In genomic region chr2:96714561-96714960, GRCm38 (mm10) we compare ENCODE assay signal across 18 mouse cellular contexts.
DNase-seq lines count a peak whose midpoint lies in the region; ATAC-seq and TF ChIP-seq lines count a peak whose summit lies in the region.
"Had no signal": no experiment of that assay in that cellular context is flagged by ENCODE, and none has a peak within 500 bp of the region (broad histone marks: within the 10 kb centered on the region; RNA-seq: fewer than 3 reads in every experiment).

No protein-coding gene starts in this region.

- H3K4me3 ChIP-seq in cerebellum, adult 2 months (replicated peaks; ENCODE audit: insufficient read depth, low read depth, low read length): no peak overlapping the region
- H3K4me3 ChIP-seq: embryonic facial prominence, embryonic 12.5 days; liver, embryonic 15.5 days had no signal

- H3K27ac ChIP-seq in cerebellum, adult 2 months (ENCODE audit: insufficient read depth, low read length): no peak overlapping the region
- H3K27ac ChIP-seq: embryonic facial prominence, embryonic 12.5 days; hindbrain, embryonic 14.5 days; liver, embryonic 15.5 days; stomach, postnatal 0 days had no signal

- no peaks in the 10 kb centered on the region for H3K4me1 ChIP-seq in cerebellum, adult 2 months (ENCODE audit: control insufficient read depth, insufficient read depth, low read length)
- H3K4me1 ChIP-seq: embryonic facial prominence, embryonic 12.5 days; liver, embryonic 15.5 days had no signal

- TF ChIP-seq POLR2A in cerebellum, adult 2 months (IDR thresholded peaks at IDR 0.05; ENCODE audit: borderline replicate concordance, insufficient read depth, low read length): no peak

- no peak for ATAC-seq in erythroid progenitor cell, adult 5-6 weeks (replicated peaks; ENCODE audit: low FRiP score, poor library complexity, severe bottlenecking)
- ATAC-seq in megakaryocyte-erythroid progenitor cell, adult 5-6 weeks (replicated peaks; ENCODE audit: low FRiP score, low TSS enrichment, poor library complexity, severe bottlenecking): no peak
- ATAC-seq: intestine, postnatal 0 days; lung, postnatal 0 days; midbrain, embryonic 16.5 days had no signal

- peak; percentile 26 to 45 for DNase-seq in cerebellum, adult 2 months
- no peak for DNase-seq in cerebellum, postnatal 4 days (ENCODE audit: low spot score in 2 of 2)
- peak; percentile 15 for DNase-seq in left cerebral cortex, adult 11 months (ENCODE audit: low spot score)
- no peak for DNase-seq in left cerebral cortex, postnatal 10 days (ENCODE audit: extremely low spot score in 1 of 2, low spot score in 2 of 2)
- DNase-seq in left cerebral cortex, postnatal 36 days (ENCODE audit: low spot score in 2 of 2): peak; percentile 17 to 19
- no peak for DNase-seq in ovary, postnatal 36 days (ENCODE audit: low spot score)
- DNase-seq: heart, postnatal 14 days; thymus, postnatal 4 days had no signal

- WGBS in cerebellum, adult 2 months: 56% methylated on average over 7 of the region's 7 CpGs

- intact Hi-C loops in left cerebral cortex, postnatal 10 days (cut with DNase I): no loop called here
- intact Hi-C loops in left cerebral cortex, postnatal 36 days (cut with DNase I): no loop called here

- H3K27me3 ChIP-seq in cerebellum, adult 2 months (ENCODE audit: control insufficient read depth, insufficient read depth, low read length): no peaks in the 10 kb centered on the region
- H3K27me3 ChIP-seq: CH12.LX; embryonic facial prominence, embryonic 12.5 days; liver, embryonic 15.5 days had no signal

- TF ChIP-seq CTCF in cerebellum, adult 2 months (IDR thresholded peaks at IDR 0.05; ENCODE audit: borderline replicate concordance, insufficient read depth, low read depth, low read length): no peak

Comparison
In these comparisons a context has a peak if more than half of its experiments do, and no peak if none do; other contexts are left out.
1. DNase-seq: peak in cerebellum, adult 2 months (2 of 2), left cerebral cortex, adult 11 months (single experiment) and left cerebral cortex, postnatal 36 days (2 of 2); none in cerebellum, postnatal 4 days (0 of 2), left cerebral cortex, postnatal 10 days (0 of 2) and ovary, postnatal 36 days (single experiment).